Mouse (Mus musculus) left cerebral cortex, adult 9 months (tissue): ENCODE data around the gene Zmym1.
A peak's percentile ranks its signal among the peaks of the same experiment; 100 is the strongest.
"Not testable (repeated sequence)": the region's sequence is repeated elsewhere in the genome, so short reads cannot be mapped to it uniquely, and the experiment has no call there.

ENCODE experiments used
- DNase-seq, 2 experiments: peaks; one replicate each; pipeline ENCODE4 v3.0.0; 2022; ENCODE audit warnings: low spot score in 2 of 2

Gene Zmym1

DNA sequence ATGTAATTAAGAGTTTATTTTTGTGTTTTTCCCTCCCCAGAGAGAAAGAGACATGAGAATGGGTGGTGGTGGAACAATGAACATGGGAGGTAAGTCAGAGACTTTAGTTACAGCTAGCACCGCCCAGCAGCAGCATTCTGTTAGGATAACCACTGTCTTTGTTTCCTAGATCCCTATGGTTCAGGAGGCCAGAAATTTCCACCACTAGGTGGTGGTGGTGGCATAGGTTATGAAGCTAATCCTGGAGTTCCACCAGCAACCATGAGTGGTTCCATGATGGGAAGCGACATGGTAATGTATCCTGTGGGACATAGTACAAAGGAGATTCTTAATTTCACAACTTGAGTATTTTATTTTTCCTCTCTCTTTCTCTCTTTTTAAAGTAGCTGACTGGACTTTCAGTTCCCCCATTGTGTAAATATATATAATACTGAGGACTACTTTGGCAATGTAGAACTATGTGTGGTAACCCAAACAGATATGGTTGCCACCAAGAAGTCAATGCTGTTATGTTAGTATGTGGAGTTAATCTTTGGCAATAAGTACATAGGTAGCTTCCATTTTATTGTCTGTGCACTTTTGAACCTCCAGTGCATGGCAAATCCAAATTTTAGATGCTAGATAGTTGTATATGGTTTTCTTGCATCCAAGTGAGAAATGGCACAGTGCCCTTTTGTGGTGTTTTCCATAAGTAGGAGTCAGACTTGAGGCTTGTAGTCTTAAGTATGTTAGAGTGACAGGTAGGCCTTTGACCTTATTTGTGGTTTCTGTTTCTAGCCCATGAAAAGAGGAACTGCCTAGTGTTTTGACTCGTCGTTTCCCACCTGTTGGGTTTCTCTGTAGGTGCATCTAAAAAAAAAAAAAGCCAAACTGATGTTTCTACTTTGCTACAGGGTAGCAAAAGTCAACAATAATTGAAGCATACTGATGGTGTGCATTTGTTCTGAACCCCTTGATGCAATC, 33.4 kb downstream of the Zmym1 start:
- no peak for DNase-seq

GRCm38 (mm10) chr4:127026826-127027225, 34.1 kb downstream of the Zmym1 start:
- DNase-seq: no peak

- no peak for DNase-seq
Measured at GRCm38 (mm10) chr4:127024240-127024639, 36.7 kb downstream of the Zmym1 start.

DNA sequence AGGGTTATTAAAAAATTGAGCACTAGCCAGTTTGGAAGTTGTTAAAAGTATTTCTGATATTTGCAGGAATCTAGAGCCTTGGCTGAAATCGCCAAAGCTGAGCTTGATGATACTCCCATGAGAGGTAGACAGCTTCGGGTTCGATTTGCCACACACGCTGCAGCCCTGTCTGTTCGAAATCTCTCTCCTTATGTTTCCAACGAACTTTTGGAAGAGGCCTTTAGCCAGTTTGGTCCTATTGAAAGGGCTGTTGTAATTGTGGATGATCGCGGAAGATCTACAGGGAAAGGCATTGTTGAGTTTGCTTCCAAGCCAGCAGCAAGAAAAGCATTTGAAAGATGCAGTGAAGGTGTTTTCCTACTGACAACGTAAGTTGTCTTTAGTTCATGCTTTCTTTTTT, 37.8 kb downstream of the Zmym1 start:
- DNase-seq: no peak

DNA sequence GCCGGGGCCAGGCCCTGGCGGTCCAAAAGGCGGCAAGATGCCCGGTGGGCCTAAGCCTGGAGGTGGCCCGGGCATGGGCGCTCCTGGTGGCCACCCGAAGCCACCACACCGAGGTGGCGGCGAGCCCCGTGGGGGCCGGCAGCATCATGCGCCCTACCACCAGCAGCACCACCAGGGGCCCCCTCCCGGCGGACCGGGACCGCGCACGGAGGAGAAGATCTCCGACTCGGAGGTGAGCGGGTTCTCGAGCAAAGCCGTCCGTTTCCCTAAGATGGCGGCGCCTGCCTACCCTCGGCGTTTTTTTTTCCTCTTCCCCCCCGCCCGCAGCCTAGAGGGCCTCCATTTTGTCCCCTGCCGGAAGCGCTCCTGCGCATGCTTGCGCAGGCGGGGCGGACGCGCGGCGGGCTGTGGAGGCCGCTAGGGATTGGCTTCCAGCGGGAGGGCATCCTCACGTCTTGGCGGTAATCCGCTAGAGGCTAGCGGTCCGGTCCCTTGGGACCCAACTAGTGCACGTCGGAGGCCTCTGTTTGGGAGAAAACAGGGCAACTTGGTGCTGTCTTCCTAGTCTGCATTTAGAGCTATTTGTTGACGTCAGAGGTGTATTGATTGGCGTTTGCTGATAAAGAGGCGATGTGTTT, 38.8 kb downstream of the Zmym1 start:
- peak; percentile 65 to 81 for DNase-seq

GRCm38 (mm10) chr4:127021151-127021945, 39.6 kb downstream of the Zmym1 start, which contains the start of gene Sfpq:
Gene Sfpq (plus strand): TSS chr4:127021324.
- peak; percentile 96 to 100 for DNase-seq

- no peak for DNase-seq
Measured at GRCm38 (mm10) chr4:127020411-127021150, 40.4 kb downstream of the Zmym1 start.

DNA sequence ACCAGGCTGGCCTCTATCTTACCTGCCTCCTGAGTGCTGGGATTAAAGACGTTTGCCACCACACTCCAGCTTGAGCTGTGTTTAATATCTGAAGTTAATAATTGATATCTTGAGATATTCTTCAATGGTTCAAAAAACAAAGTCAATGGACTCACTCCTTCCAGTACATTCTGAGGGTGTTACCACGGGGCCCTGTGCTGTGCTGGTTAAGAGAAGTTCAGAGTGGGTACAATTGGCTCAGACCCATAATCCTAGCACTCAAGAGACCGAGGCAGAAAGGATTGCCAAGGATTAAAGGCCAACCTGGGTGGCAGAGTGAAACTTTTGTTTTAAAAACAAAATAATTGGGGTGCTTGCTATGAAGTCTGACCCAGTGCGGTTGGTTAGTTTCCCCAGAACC, 44.6 kb downstream of the Zmym1 start:
- no peak for DNase-seq

- peak; percentile 57 to 90 for DNase-seq
Measured at GRCm38 (mm10) chr4:127015294-127015993, 45.5 kb downstream of the Zmym1 start.

DNA sequence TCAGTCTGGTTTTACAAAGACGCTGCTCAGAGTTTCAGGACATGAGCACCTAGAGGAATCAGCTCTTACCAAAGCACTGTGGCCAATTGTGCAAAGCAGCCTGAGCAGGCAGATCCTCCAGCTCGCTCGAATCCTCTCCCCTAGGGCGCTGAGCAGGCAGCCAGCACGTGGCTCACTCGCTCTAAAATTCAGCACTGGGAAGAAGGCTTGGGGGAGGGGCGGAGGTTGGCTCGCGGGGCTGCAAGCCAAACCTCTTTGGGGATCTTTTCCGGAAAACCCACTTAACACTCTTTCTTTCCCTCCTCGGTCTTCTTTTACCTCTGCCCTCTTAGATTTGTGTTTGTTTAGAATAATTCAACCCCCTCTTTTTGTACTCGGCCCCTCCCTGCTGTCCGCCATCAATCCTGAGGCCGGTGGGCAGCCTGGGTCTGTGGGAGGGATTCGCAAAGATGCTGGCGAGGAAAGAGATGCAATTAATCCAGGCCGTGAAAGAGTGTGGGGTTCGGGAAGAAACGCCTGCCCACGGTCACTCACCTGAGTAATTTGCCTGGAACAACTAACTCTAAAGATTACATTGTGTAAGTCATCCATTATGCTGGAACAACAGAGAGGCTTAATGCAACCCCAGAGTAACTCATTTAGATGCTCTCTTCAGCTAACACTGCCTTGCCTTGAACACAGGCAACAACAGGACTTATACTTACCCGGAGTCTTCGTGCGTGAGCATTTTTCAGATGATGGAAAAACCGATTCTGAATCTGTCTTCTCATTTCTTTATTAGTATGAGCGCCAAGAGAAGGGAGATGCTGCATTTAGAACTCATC, 55.6 kb downstream of the Zmym1 start:
- peak in 1 of 2 experiments; percentile 69 for DNase-seq

DNA sequence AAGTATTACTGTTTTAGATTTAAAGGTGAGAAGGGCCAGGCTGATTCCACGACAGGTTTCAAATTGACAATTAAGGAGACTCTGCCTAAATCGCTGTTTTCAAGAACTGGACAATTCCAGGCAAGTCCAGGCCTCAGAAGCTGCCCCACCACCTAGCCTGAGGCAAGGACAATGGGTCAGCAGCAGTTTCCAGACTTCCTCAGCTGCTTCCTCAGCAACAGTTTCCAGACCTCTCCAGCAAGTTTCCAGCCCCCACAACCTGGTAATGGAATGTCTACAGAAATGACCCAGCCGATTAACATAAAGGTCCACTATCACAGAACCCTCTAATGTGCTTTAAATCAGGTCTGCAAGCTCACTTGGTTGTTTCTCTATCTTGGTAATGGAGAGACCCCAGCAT, 56.6 kb downstream of the Zmym1 start:
- no peak for DNase-seq

- DNase-seq: no peak
Measured at GRCm38 (mm10) chr4:127000601-127001105, 60.3 kb downstream of the Zmym1 start.

DNA sequence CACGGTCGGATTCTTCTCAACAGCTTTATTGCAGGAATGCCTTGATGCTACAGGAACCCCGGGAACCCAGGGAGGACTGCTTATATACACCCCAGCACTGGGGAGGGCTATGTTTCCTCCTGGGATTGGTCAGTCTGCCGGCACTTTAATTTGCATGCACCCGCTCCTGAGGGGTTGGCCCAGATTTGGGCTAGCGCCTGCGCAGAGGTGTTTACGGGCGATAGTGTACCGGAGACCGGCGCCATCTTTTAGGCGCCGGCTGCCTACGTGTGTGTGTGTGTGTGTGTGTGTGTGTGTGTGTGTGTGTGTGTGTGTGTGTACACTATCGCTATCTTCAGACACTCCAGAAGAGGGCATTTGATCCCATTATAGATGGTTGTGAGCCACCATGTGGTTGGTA, 61.6 kb downstream of the Zmym1 start:
- DNase-seq: not testable (repeated sequence)
